Mouse (Mus musculus): ENCODE results near the gene Patl2.
A peak's percentile ranks its signal among the peaks of the same experiment; 100 is the strongest.
"Not testable (repeated sequence)": the region's sequence is repeated elsewhere in the genome, so short reads cannot be mapped to it uniquely, and the experiment has no call there.

Gene Patl2

GRCm38 (mm10) chr2:122186106-122186505 is at the start of gene Patl2, which contains the start of gene Terb2:
Gene Patl2, minus strand, starts transcription at chr2:122186189.
Gene Terb2, plus strand, starts transcription at chr2:122186272.
- ATAC-seq (ENCODE audit: low TSS enrichment) = no peak

- no peak for ATAC-seq (ENCODE audit: low TSS enrichment)
These were observed 49.4 kb upstream of the Patl2 start for GRCm38 (mm10) chr2:122235425-122235824.

- peak; percentile 88 for ATAC-seq (ENCODE audit: low TSS enrichment)
These were observed 48.8 kb upstream of the Patl2 start, which contains the start of gene Sord for GRCm38 (mm10) chr2:122234611-122235288. Gene Sord, plus strand, starts transcription at chr2:122234749.

GRCm38 (mm10) chr2:122233759-122234557 is 48.0 kb upstream of the Patl2 start:
- peak; percentile 84 for ATAC-seq (ENCODE audit: low TSS enrichment)

GRCm38 (mm10) chr2:122233341-122233740 is 47.4 kb upstream of the Patl2 start:
- no peak for ATAC-seq (ENCODE audit: low TSS enrichment)

- ATAC-seq (ENCODE audit: low TSS enrichment) = no peak
These were observed 45.6 kb upstream of the Patl2 start for GRCm38 (mm10) chr2:122231616-122232015.

GRCm38 (mm10) chr2:122230395-122230794 is 44.4 kb upstream of the Patl2 start:
- ATAC-seq (ENCODE audit: low TSS enrichment) = no peak

GRCm38 (mm10) chr2:122223654-122224053 is 37.7 kb upstream of the Patl2 start:
- no peak for ATAC-seq (ENCODE audit: low TSS enrichment)

- no peak for ATAC-seq (ENCODE audit: low TSS enrichment)
These were observed 36.3 kb upstream of the Patl2 start for GRCm38 (mm10) chr2:122222272-122222671.

- ATAC-seq (ENCODE audit: low TSS enrichment) = no peak
These were observed 35.8 kb upstream of the Patl2 start for GRCm38 (mm10) chr2:122221798-122222197.

GRCm38 (mm10) chr2:122221378-122221777 is 35.4 kb upstream of the Patl2 start:
- ATAC-seq (ENCODE audit: low TSS enrichment) = no peak

- no peak for ATAC-seq (ENCODE audit: low TSS enrichment)
These were observed 32.2 kb upstream of the Patl2 start for GRCm38 (mm10) chr2:122218234-122218633.

- not testable (repeated sequence) for ATAC-seq (ENCODE audit: low TSS enrichment)
These were observed 31.1 kb upstream of the Patl2 start for GRCm38 (mm10) chr2:122217075-122217474.

GRCm38 (mm10) chr2:122210534-122211228 is 24.7 kb upstream of the Patl2 start:
- ATAC-seq (ENCODE audit: low TSS enrichment) = no peak

GRCm38 (mm10) chr2:122206440-122207107 is 20.6 kb upstream of the Patl2 start:
- no peak for ATAC-seq (ENCODE audit: low TSS enrichment)

GRCm38 (mm10) chr2:122201501-122201900 is 15.5 kb upstream of the Patl2 start:
- ATAC-seq (ENCODE audit: low TSS enrichment) = no peak

GRCm38 (mm10) chr2:122194509-122194929 is 8.5 kb upstream of the Patl2 start:
- ATAC-seq (ENCODE audit: low TSS enrichment) = peak; percentile 97

- no peak for ATAC-seq (ENCODE audit: low TSS enrichment)
These were observed 5.9 kb upstream of the Patl2 start for GRCm38 (mm10) chr2:122191849-122192248.

GRCm38 (mm10) chr2:122186751-122187150 is 762 bp upstream of the Patl2 start:
- no peak for ATAC-seq (ENCODE audit: low TSS enrichment)

- ATAC-seq (ENCODE audit: low TSS enrichment) = no peak
These were observed 903 bp downstream of the Patl2 start for GRCm38 (mm10) chr2:122185086-122185485.

GRCm38 (mm10) chr2:122180051-122180822 is 5.8 kb downstream of the Patl2 start:
- no peak for ATAC-seq (ENCODE audit: low TSS enrichment)

All from frontal cortex, adult (tissue).